Mouse (Mus musculus) lung, postnatal 4 days (tissue): ENCODE data around the gene 1700003H04Rik.

ENCODE experiments used
- DNase-seq, 2 experiments: peaks; one replicate each; pipeline ENCODE4 v3.0.0; 2021

The 1700003H04Rik gene

GRCm38 (mm10) chr3:124581001-124581400, at the start of gene 1700003H04Rik:
1700003H04Rik (minus strand) TSS chr3:124581101.
- no peak for DNase-seq

- DNase-seq = no peak
Measured at GRCm38 (mm10) chr3:124623031-124623430, 42.1 kb upstream of the 1700003H04Rik start.

GRCm38 (mm10) chr3:124613287-124613686, 32.4 kb upstream of the 1700003H04Rik start:
- no peak for DNase-seq

- DNase-seq = no peak
Measured at GRCm38 (mm10) chr3:124609956-124610355, 29.1 kb upstream of the 1700003H04Rik start.

- no peak for DNase-seq
Measured at GRCm38 (mm10) chr3:124606021-124606517, 25.2 kb upstream of the 1700003H04Rik start.

- DNase-seq = no peak
Measured at GRCm38 (mm10) chr3:124605518-124605917, 24.6 kb upstream of the 1700003H04Rik start.

GRCm38 (mm10) chr3:124597789-124598188, 16.9 kb upstream of the 1700003H04Rik start:
- no peak for DNase-seq

DNA sequence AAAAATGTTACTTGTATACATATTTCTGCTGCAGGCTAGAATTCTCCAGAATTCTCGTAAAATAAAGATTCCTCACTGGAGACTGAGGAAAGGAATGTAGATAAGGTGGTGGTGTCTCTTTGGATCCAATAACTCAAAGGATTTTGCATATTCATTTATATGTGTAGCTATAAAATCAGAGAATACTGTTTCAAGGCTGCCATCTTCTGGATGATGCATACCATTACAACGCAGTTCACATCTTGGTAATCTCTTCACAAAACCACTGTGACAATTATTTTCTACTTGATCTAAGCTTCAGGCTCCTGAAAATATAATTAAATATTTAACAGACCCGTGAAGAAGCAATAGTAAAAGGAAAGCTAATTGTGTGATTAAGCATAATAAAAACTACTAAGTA, 6.6 kb upstream of the 1700003H04Rik start:
- DNase-seq = no peak

GRCm38 (mm10) chr3:124585761-124586160, 4.9 kb upstream of the 1700003H04Rik start:
- DNase-seq = no peak

DNA sequence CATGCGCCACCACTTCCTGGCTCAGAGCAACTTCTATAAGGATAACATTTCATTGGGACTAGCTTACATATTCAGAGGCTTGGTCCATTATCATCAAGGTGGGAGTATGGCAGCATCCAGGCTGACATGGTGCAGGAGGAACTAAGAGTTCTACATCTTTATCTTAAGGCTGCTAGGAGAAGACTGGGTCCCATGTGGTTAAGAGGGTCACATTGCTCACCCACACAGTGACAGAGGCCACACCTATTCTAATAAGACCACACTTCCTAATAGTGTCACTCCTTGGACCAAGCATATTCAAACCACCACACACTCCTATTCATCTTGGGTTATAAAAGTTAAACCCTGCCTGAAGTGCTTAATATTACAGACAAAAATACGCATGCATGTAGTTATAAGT, 23.6 kb downstream of the 1700003H04Rik start:
- no peak for DNase-seq

DNA sequence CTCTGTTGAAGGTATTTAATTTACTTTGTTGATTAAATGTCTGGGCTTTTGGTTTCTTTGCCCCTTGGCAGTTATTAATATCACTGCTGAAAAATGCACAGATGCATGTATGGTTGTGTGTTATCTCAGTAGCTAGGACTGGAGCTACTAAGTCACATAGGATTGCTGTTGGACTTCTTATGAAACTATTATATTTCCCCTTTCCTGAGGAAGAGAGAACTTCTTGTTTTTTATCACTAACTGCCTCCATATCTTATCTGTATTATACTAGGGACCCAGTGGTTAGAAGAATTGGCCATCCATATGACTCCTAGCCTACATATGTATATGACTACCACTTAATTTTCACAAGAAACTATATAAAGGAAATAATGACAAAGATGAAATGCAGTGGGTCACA, 24.9 kb downstream of the 1700003H04Rik start:
- DNase-seq = no peak

GRCm38 (mm10) chr3:124555092-124555491, 25.8 kb downstream of the 1700003H04Rik start:
- DNase-seq = no peak

- DNase-seq = no peak
Measured at GRCm38 (mm10) chr3:124548898-124549297, 32.0 kb downstream of the 1700003H04Rik start.

DNA sequence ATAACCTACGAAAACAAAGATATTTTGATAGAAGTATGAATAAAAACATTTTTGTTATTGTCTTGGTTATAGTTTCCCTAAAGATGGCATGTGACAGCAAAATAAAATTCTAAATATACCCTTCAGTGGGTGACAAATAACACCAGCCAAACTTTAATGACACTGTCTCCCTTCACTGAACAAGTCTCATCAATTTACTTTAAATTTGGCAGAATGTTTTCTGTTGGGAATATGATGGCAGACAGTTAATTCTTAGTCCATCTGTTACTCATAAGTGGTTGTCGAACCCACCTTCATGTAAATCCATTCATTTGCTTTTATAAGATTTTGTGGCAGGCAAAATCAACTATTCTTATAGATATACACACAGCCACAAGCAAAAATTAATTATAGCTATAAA, 42.6 kb downstream of the 1700003H04Rik start:
- DNase-seq = no peak

DNA sequence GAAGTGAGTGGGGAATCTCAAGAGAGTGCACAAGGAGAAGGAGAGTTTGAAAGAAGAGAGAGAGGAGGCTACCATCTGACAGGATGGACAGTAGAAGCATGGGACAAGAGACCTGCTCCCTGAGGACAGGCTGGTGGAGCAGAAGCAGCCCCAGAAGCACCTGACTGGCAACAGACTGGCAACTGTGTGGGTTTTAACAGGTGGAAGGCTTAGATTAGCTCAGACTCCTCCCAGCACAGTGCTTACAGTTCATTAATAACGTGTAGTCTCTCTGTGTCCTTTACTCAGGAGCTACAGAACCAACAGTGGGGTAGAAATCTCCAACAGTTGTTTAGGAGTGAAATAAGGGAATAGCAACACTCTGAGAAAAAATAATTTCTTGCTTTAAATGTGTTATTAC, 44.3 kb downstream of the 1700003H04Rik start:
- DNase-seq = no peak

GRCm38 (mm10) chr3:124518786-124519185, 62.1 kb downstream of the 1700003H04Rik start:
- DNase-seq = no peak
